ENCODE assay signal across 8 mouse cellular contexts in the genomic region with DNA sequence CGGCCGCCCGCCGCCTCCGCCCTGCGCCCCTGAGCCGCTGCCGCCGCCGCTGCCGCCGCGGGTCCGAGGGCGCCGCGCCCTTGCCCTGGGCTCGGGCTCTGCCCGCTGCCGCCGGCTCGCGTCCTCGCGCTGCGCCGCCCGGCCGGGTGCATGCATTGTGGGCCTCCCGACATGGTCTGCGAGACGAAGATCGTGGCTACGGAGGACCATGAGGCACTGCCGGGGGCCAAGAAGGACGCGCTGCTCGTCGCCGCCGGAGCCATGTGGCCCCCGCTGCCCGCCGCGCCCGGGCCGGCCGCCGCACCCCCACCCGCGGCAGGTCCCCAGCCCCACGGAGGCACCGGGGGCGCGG. TPM values are rescaled to one million over a fixed set of nuclear protein-coding genes. Genes with fewer than 3 reads are reported as not detected.
DNase-seq lines count a peak whose midpoint lies in the region; ATAC-seq lines count a peak whose summit lies in the region.

No protein-coding gene starts in this region.

- H3K9me3 ChIP-seq in megakaryocyte, embryonic 14.5 days: peaks cover 23% of the 10 kb centered on the region
- H3K9me3 ChIP-seq in limb, embryonic 13.5 days: no peaks in the 10 kb centered on the region
- H3K9me3 ChIP-seq in stomach, embryonic 15.5 days: no peaks in the 10 kb centered on the region

- H3K9ac ChIP-seq in limb, embryonic 13.5 days: peak overlapping the region; percentile 59
- H3K9ac ChIP-seq in stomach, embryonic 15.5 days: peak overlapping the region; percentile 16; the same call in 1 of the 2 replicates

- no peaks in the 10 kb centered on the region for H3K36me3 ChIP-seq in megakaryocyte, embryonic 14.5 days (replicated peaks; ENCODE audit: low read length)
- no peaks in the 10 kb centered on the region for H3K36me3 ChIP-seq in limb, embryonic 13.5 days
- no peaks in the 10 kb centered on the region for H3K36me3 ChIP-seq in stomach, embryonic 15.5 days

- H3K4me1 ChIP-seq in megakaryocyte, embryonic 14.5 days: peaks cover 34% of the 10 kb centered on the region
- peaks cover 24% of the 10 kb centered on the region for H3K4me1 ChIP-seq in limb, embryonic 13.5 days
- H3K4me1 ChIP-seq in stomach, embryonic 15.5 days: peaks cover 21% of the 10 kb centered on the region

- peak; percentile 27; the same call in 1 of the 2 replicates for ATAC-seq in cerebellum, adult (ENCODE audit: insufficient number of reproducible peaks, low FRiP score, low TSS enrichment)
- ATAC-seq in megakaryocyte, adult 5-6 weeks (ENCODE audit: poor library complexity, severe bottlenecking): no peak
- no peak for ATAC-seq in limb, embryonic 13.5 days (ENCODE audit: low FRiP score, low read depth)
- ATAC-seq in stomach, embryonic 15.5 days (ENCODE audit: insufficient read depth, low FRiP score, low read depth): 0 out of 2 replicates have a peak, but pooled peaks have one; percentile 17

- peaks cover 78% of the 10 kb centered on the region for H3K27me3 ChIP-seq in megakaryocyte, embryonic 14.5 days (replicated peaks)
- H3K27me3 ChIP-seq in limb, embryonic 13.5 days: peaks cover 71% of the 10 kb centered on the region
- H3K27me3 ChIP-seq in stomach, embryonic 15.5 days (replicated peaks): peaks cover 54% of the 10 kb centered on the region

- peak overlapping the region; percentile 98 for H3K4me2 ChIP-seq in limb, embryonic 13.5 days (replicated peaks)
- peak overlapping the region; percentile 99 for H3K4me2 ChIP-seq in stomach, embryonic 15.5 days

- H3K27ac ChIP-seq in limb, embryonic 13.5 days: no peak overlapping the region
- H3K27ac ChIP-seq in stomach, embryonic 15.5 days: no peak overlapping the region

- H3K4me3 ChIP-seq in megakaryocyte, embryonic 14.5 days (replicated peaks): peak overlapping the region; percentile 92
- peak overlapping the region; percentile 65 for H3K4me3 ChIP-seq in limb, embryonic 13.5 days
- H3K4me3 ChIP-seq in stomach, embryonic 15.5 days (replicated peaks): peak overlapping the region; percentile 62

- no peak for DNase-seq in cerebellum, postnatal 25 days
- DNase-seq in ovary, postnatal 14 days (ENCODE audit: low spot score): no peak
- DNase-seq in kidney, postnatal 4 days: no peak

- 0% methylated on average over 27 of the region's 55 CpGs for WGBS in limb, embryonic 13.5 days
- 2% methylated on average over 52 of the region's 55 CpGs for WGBS in stomach, embryonic 15.5 days

RNA-seq across cellular contexts. Expression of a gene that starts 0.9 kb away (rescaled TPM):
- 0.57 and 1.3 TPM in 2 replicates for polyA plus RNA-seq in megakaryocyte, embryonic 14.5 days (2012; ENCODE audit: insufficient read depth, low replicate concordance)
- 4.9 and 6.3 TPM in 2 replicates for total RNA-seq in megakaryocyte, adult 5-6 weeks (2015)
- 6.7 and 8.4 TPM in 2 replicates for total RNA-seq in megakaryocyte, adult 5-6 weeks (2017)
- polyA plus RNA-seq in limb, embryonic 13.5 days (2015; fragmentation: Nextera tagmentation; extraction: Ambion mirVana): 0.10 and 0.20 TPM in 2 replicates
- polyA plus RNA-seq in stomach, embryonic 15.5 days (2015; fragmentation: Nextera tagmentation; extraction: Ambion mirVana): 0.28 and 0.32 TPM in 2 replicates

RNA-seq across cellular contexts. Expression of a gene that starts 13.4 kb away (rescaled TPM):
- polyA plus RNA-seq in megakaryocyte, embryonic 14.5 days (2012; ENCODE audit: insufficient read depth, low replicate concordance): 15.8 and 92.9 TPM in 2 replicates
- total RNA-seq in megakaryocyte, adult 5-6 weeks (2015): 0.48 and 1.5 TPM in 2 replicates
- 2.0 and 3.8 TPM in 2 replicates for total RNA-seq in megakaryocyte, adult 5-6 weeks (2017)
- 136 and 151 TPM in 2 replicates for polyA plus RNA-seq in limb, embryonic 13.5 days (2015; fragmentation: Nextera tagmentation; extraction: Ambion mirVana)
- polyA plus RNA-seq in stomach, embryonic 15.5 days (2015; fragmentation: Nextera tagmentation; extraction: Ambion mirVana): 67.5 and 71.5 TPM in 2 replicates

Comparison
In these comparisons a context has a peak if more than half of its experiments do, and no peak if none do; other contexts are left out.
1. ATAC-seq: peak in cerebellum, adult (single experiment) and stomach, embryonic 15.5 days (single experiment); none in megakaryocyte, adult 5-6 weeks (single experiment) and limb, embryonic 13.5 days (single experiment).
2. Peak in every context shown above with its lines, with median percentiles within 50 percentile points of each other: H3K4me3 ChIP-seq.